Mouse (Mus musculus): ENCODE data around the gene Cd40. TPM values are rescaled to one million over a fixed set of nuclear protein-coding genes. Genes with fewer than 3 reads are reported as not detected.

The Cd40 gene
- polyA plus RNA-seq, 1 experiment: 1.1 TPM

GRCm38 (mm10) chr2:165037415-165037814 lies 18.0 kb upstream of the Cd40 start:
- H3K27me3 ChIP-seq (ENCODE audit: control insufficient read depth, insufficient read depth, insufficient read length): peaks cover 13% of the 10 kb centered on the region
- no peak overlapping the region for H3ac ChIP-seq (ENCODE audit: control insufficient read depth, insufficient read length)
- no peak for TF ChIP-seq CEBPB (IDR thresholded peaks at IDR 0.05; ENCODE audit: insufficient read depth, poor library complexity, severe bottlenecking)
- TF ChIP-seq E2F4 (IDR thresholded peaks at IDR 0.05; ENCODE audit: insufficient read depth): no peak
- no peak for TF ChIP-seq SRF (IDR thresholded peaks at IDR 0.05; ENCODE audit: control insufficient read depth, insufficient read length, low read depth)
- TF ChIP-seq TCF12 (IDR thresholded peaks at IDR 0.05; ENCODE audit: insufficient read depth, poor library complexity, severe bottlenecking): no peak
- no peak for TF ChIP-seq REST (IDR thresholded peaks at IDR 0.05; ENCODE audit: insufficient read depth, insufficient read length)
- no peak for TF ChIP-seq MYOG (IDR thresholded peaks at IDR 0.05; ENCODE audit: control insufficient read depth in 1 of 3, insufficient read depth in 1 of 3, insufficient read length in 2 of 3, low read depth in 2 of 3)
- no peak overlapping the region for H3K4me3 ChIP-seq
- no peaks in the 10 kb centered on the region for H3K36me3 ChIP-seq (ENCODE audit: control insufficient read depth, insufficient read depth)
- peaks cover 19% of the 10 kb centered on the region for H3K79me2 ChIP-seq (ENCODE audit: control insufficient read depth, insufficient read depth)
- no peak overlapping the region for H3K4me2 ChIP-seq (ENCODE audit: low read depth)

- H3ac ChIP-seq (ENCODE audit: control insufficient read depth, insufficient read length): no peak overlapping the region
- no peak overlapping the region for H3K4me3 ChIP-seq
- TF ChIP-seq E2F4 (IDR thresholded peaks at IDR 0.05; ENCODE audit: insufficient read depth) (no peak), POLR2A (IDR thresholded peaks at IDR 0.05; ENCODE audit: insufficient read length, low read depth) (no peak), MYOD1 (IDR thresholded peaks at IDR 0.05; ENCODE audit: control insufficient read depth in 1 of 3, insufficient read length in 2 of 3, low read depth in 2 of 3) (no peak), SRF (IDR thresholded peaks at IDR 0.05; ENCODE audit: control insufficient read depth, insufficient read length, low read depth) (no peak), TCF3 (IDR thresholded peaks at IDR 0.05; ENCODE audit: insufficient read length, low read depth) (no peak), CEBPB (IDR thresholded peaks at IDR 0.05; ENCODE audit: insufficient read depth, poor library complexity, severe bottlenecking) (no peak), MYOG (IDR thresholded peaks at IDR 0.05; ENCODE audit: control insufficient read depth in 1 of 3, insufficient read depth in 1 of 3, insufficient read length in 2 of 3, low read depth in 2 of 3) (no peak), TCF12 (IDR thresholded peaks at IDR 0.05; ENCODE audit: insufficient read depth, poor library complexity, severe bottlenecking) (no peak), MAX (IDR thresholded peaks at IDR 0.05; ENCODE audit: low read depth) (no peak), USF1 (IDR thresholded peaks at IDR 0.05; ENCODE audit: low read depth) (no peak), POLR2AphosphoS2 (IDR thresholded peaks at IDR 0.05; ENCODE audit: insufficient read length, low read depth) (no peak), REST (IDR thresholded peaks at IDR 0.05; ENCODE audit: insufficient read depth, insufficient read length) (no peak)
- peaks cover 13% of the 10 kb centered on the region for H3K27me3 ChIP-seq (ENCODE audit: control insufficient read depth, insufficient read depth, insufficient read length)
- H3K4me2 ChIP-seq (ENCODE audit: low read depth): no peak overlapping the region
- H3K36me3 ChIP-seq (ENCODE audit: control insufficient read depth, insufficient read depth): no peaks in the 10 kb centered on the region
- no peaks in the 10 kb centered on the region for H3K79me2 ChIP-seq (ENCODE audit: control insufficient read depth, insufficient read depth)
Measured at GRCm38 (mm10) chr2:165042126-165042525, 13.3 kb upstream of the Cd40 start.

- TF ChIP-seq MYOG (IDR thresholded peaks at IDR 0.05; ENCODE audit: control insufficient read depth in 1 of 3, insufficient read depth in 1 of 3, insufficient read length in 2 of 3, low read depth in 2 of 3) (no peak), TCF3 (IDR thresholded peaks at IDR 0.05; ENCODE audit: insufficient read length, low read depth) (no peak), POLR2A (IDR thresholded peaks at IDR 0.05; ENCODE audit: insufficient read length, low read depth) (no peak), REST (IDR thresholded peaks at IDR 0.05; ENCODE audit: insufficient read depth, insufficient read length) (no peak), CEBPB (IDR thresholded peaks at IDR 0.05; ENCODE audit: insufficient read depth, poor library complexity, severe bottlenecking) (no peak), MAX (IDR thresholded peaks at IDR 0.05; ENCODE audit: low read depth) (no peak), POLR2AphosphoS2 (IDR thresholded peaks at IDR 0.05; ENCODE audit: insufficient read length, low read depth) (no peak), MYOD1 (IDR thresholded peaks at IDR 0.05; ENCODE audit: control insufficient read depth in 1 of 3, insufficient read length in 2 of 3, low read depth in 2 of 3) (no peak), SRF (IDR thresholded peaks at IDR 0.05; ENCODE audit: control insufficient read depth, insufficient read length, low read depth) (no peak), USF1 (IDR thresholded peaks at IDR 0.05; ENCODE audit: low read depth) (no peak), E2F4 (IDR thresholded peaks at IDR 0.05; ENCODE audit: insufficient read depth) (no peak), TCF12 (IDR thresholded peaks at IDR 0.05; ENCODE audit: insufficient read depth, poor library complexity, severe bottlenecking) (no peak)
- Histone ChIP-seq H3K4me2 (ENCODE audit: low read depth) (peak overlapping the region; percentile 57), H3K36me3 (ENCODE audit: control insufficient read depth, insufficient read depth) (no peaks in the 10 kb centered on the region), H3K79me2 (ENCODE audit: control insufficient read depth, insufficient read depth) (no peaks in the 10 kb centered on the region), H3K27me3 (ENCODE audit: control insufficient read depth, insufficient read depth, insufficient read length) (peaks cover 16% of the 10 kb centered on the region), H3K4me3 (no peak overlapping the region), H3ac (ENCODE audit: control insufficient read depth, insufficient read length) (no peak overlapping the region)
Measured at GRCm38 (mm10) chr2:165043090-165043636, 12.3 kb upstream of the Cd40 start.

GRCm38 (mm10) chr2:165043729-165044128 lies 11.7 kb upstream of the Cd40 start:
- H3K4me3 ChIP-seq: no peak overlapping the region
- no peak overlapping the region for H3ac ChIP-seq (ENCODE audit: control insufficient read depth, insufficient read length)
- peaks cover 15% of the 10 kb centered on the region for H3K27me3 ChIP-seq (ENCODE audit: control insufficient read depth, insufficient read depth, insufficient read length)
- TF ChIP-seq TCF3 (IDR thresholded peaks at IDR 0.05; ENCODE audit: insufficient read length, low read depth): no peak
- no peak for TF ChIP-seq MYOD1 (IDR thresholded peaks at IDR 0.05; ENCODE audit: control insufficient read depth in 1 of 3, insufficient read length in 2 of 3, low read depth in 2 of 3)
- H3K36me3 ChIP-seq (ENCODE audit: control insufficient read depth, insufficient read depth): no peaks in the 10 kb centered on the region
- no peak overlapping the region for H3K4me2 ChIP-seq (ENCODE audit: low read depth)
- H3K79me2 ChIP-seq (ENCODE audit: control insufficient read depth, insufficient read depth): no peaks in the 10 kb centered on the region

GRCm38 (mm10) chr2:165049044-165049443 lies 6.4 kb upstream of the Cd40 start:
- H3K4me2 ChIP-seq (ENCODE audit: low read depth): no peak overlapping the region
- H3K27me3 ChIP-seq (ENCODE audit: control insufficient read depth, insufficient read depth, insufficient read length): peaks cover 12% of the 10 kb centered on the region
- H3K4me3 ChIP-seq: no peak overlapping the region
- no peak for TF ChIP-seq USF1 (IDR thresholded peaks at IDR 0.05; ENCODE audit: low read depth)
- TF ChIP-seq POLR2A (IDR thresholded peaks at IDR 0.05; ENCODE audit: insufficient read length, low read depth): no peak
- TF ChIP-seq REST (IDR thresholded peaks at IDR 0.05; ENCODE audit: insufficient read depth, insufficient read length): no peak
- no peaks in the 10 kb centered on the region for H3K36me3 ChIP-seq (ENCODE audit: control insufficient read depth, insufficient read depth)
- H3ac ChIP-seq (ENCODE audit: control insufficient read depth, insufficient read length): no peak overlapping the region
- H3K79me2 ChIP-seq (ENCODE audit: control insufficient read depth, insufficient read depth): no peaks in the 10 kb centered on the region
